In the genomic region with DNA sequence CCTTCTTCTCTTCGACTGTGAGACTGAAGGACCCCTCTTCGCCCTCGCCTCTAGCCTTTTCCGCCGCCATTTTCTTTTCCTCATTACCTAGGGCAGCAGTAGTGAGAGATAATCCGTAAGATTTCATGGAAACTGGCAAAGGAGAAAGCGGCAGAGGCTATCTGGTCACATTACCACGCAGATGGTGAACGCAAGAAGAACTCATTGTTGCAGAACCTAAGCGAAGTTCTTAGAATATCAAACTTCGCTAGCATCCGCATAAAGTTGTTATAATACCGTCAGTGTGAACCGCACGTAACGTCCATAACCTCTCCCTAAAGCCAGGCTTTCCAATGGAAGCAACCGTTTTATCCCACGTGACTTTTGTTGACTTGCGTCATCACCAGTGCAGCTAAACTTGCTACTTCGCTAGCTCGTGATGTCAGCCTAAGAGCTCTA, we compare ENCODE assay signal across 8 mouse cellular contexts. TPM values are rescaled to one million over a fixed set of nuclear protein-coding genes. Genes with fewer than 3 reads are reported as not detected.
DNase-seq lines count a peak whose midpoint lies in the region; ATAC-seq and TF ChIP-seq lines count a peak whose summit lies in the region.

A gene (minus strand): TSS at position 334 of the 438 bp plus-strand sequence.

- no peak for TF ChIP-seq POLR2A in cerebellum, adult 2 months (IDR thresholded peaks at IDR 0.05; ENCODE audit: borderline replicate concordance, insufficient read depth, low read length)
- no peak for TF ChIP-seq POLR2A in bone marrow, adult 2 months (IDR thresholded peaks at IDR 0.05; ENCODE audit: borderline replicate concordance, control insufficient read depth, low read depth, low read length)
- TF ChIP-seq POLR2A in small intestine, adult 2 months (IDR thresholded peaks at IDR 0.05; ENCODE audit: low read depth, low read length) = no peak

- no peak for TF ChIP-seq CTCF in cerebellum, adult 2 months (IDR thresholded peaks at IDR 0.05; ENCODE audit: borderline replicate concordance, insufficient read depth, low read depth, low read length)
- TF ChIP-seq CTCF in bone marrow, adult 2 months (IDR thresholded peaks at IDR 0.05; ENCODE audit: control insufficient read depth, insufficient read depth, low read length) = no peak
- no peak for TF ChIP-seq CTCF in heart, postnatal 0 days (IDR thresholded peaks at IDR 0.05; ENCODE audit: low read depth)
- TF ChIP-seq CTCF in small intestine, adult 2 months (IDR thresholded peaks at IDR 0.05; ENCODE audit: extremely low read depth, insufficient read length, insufficient replicate concordance, low read depth, low read length) = no peak

- 1% methylated on average over 21 of the region's 21 CpGs for WGBS in cerebellum, adult 2 months
- 2% methylated on average over 21 of the region's 21 CpGs for WGBS in bone marrow, adult 2 months
- 0% methylated on average over 20 of the region's 21 CpGs for WGBS in heart, postnatal 0 days
- 2% methylated on average over 21 of the region's 21 CpGs for WGBS in small intestine, adult 2 months

- intact Hi-C loops in left cerebral cortex, postnatal 4 days (cut with DNase I) = no loop called here

- no peaks in the 10 kb centered on the region for H3K4me1 ChIP-seq in cerebellum, adult 2 months (ENCODE audit: control insufficient read depth, insufficient read depth, low read length)
- H3K4me1 ChIP-seq in bone marrow, adult 2 months (ENCODE audit: control insufficient read depth, insufficient read depth, low read length) = no peaks in the 10 kb centered on the region
- no peaks in the 10 kb centered on the region for H3K4me1 ChIP-seq in erythroblast, embryonic 14.5 days (ENCODE audit: control insufficient read depth)
- no peaks in the 10 kb centered on the region for H3K4me1 ChIP-seq in heart, postnatal 0 days (ENCODE audit: control insufficient read depth, insufficient read depth)
- H3K4me1 ChIP-seq in small intestine, adult 2 months (ENCODE audit: control insufficient read depth, insufficient read depth, insufficient read length, low read length) = no peaks in the 10 kb centered on the region

- TF ChIP-seq EP300 in heart, postnatal 0 days (IDR thresholded peaks at IDR 0.05; ENCODE audit: low read depth) = no peak

- H3K4me2 ChIP-seq in heart, postnatal 0 days (ENCODE audit: low read depth, low read length) = peak within 1 kb of the TSS; percentile 46

- no peaks in the 10 kb centered on the region for H3K27me3 ChIP-seq in cerebellum, adult 2 months (ENCODE audit: control insufficient read depth, insufficient read depth, low read length)
- no peaks in the 10 kb centered on the region for H3K27me3 ChIP-seq in erythroblast, embryonic 14.5 days (ENCODE audit: control insufficient read depth)
- H3K27me3 ChIP-seq in heart, postnatal 0 days (ENCODE audit: control insufficient read depth, insufficient read depth, low read length) = no peaks in the 10 kb centered on the region
- H3K27me3 ChIP-seq in small intestine, adult 2 months (ENCODE audit: control insufficient read depth, insufficient read depth, low read length) = no peaks in the 10 kb centered on the region

- H3K9ac ChIP-seq in heart, postnatal 0 days (replicated peaks; ENCODE audit: low read depth, low read length) = peak within 1 kb of the TSS; percentile 40; the same call in 1 of the 2 replicates

- peak within 1 kb of the TSS; percentile 93 for H3K4me3 ChIP-seq in cerebellum, adult 2 months (replicated peaks; ENCODE audit: insufficient read depth, low read depth, low read length)
- peak within 1 kb of the TSS; percentile 75 for H3K4me3 ChIP-seq in bone marrow, adult 2 months (replicated peaks; ENCODE audit: control insufficient read depth, low read depth, low read length)
- peak within 1 kb of the TSS; percentile 72 for H3K4me3 ChIP-seq in erythroblast, embryonic 14.5 days (replicated peaks)
- H3K4me3 ChIP-seq in heart, postnatal 0 days (ENCODE audit: low read depth, low read length) = peak within 1 kb of the TSS; percentile 51
- peak within 1 kb of the TSS; percentile 94 for H3K4me3 ChIP-seq in small intestine, adult 2 months (ENCODE audit: low read depth, low read length)

- H3K36me3 ChIP-seq in erythroblast, embryonic 14.5 days (ENCODE audit: control insufficient read depth) = no peaks in the 10 kb centered on the region
- H3K36me3 ChIP-seq in heart, postnatal 0 days (replicated peaks; ENCODE audit: control insufficient read depth, insufficient read depth, low read length) = no peaks in the 10 kb centered on the region
- no peaks in the 10 kb centered on the region for H3K36me3 ChIP-seq in small intestine, adult 2 months (ENCODE audit: control insufficient read depth, insufficient read depth, low read length)

- no peaks in the 10 kb centered on the region for H3K9me3 ChIP-seq in erythroblast, embryonic 14.5 days (ENCODE audit: control insufficient read depth, low read length)
- H3K9me3 ChIP-seq in heart, postnatal 0 days (replicated peaks; ENCODE audit: control insufficient read depth, low read length) = no peaks in the 10 kb centered on the region

- DNase-seq in cerebellum, adult 2 months = peak in 1 of 2 experiments; percentile 86
- DNase-seq in cerebellum, adult 11 months = no peak
- DNase-seq in heart, postnatal 0 days (ENCODE audit: low spot score) = peak; percentile 68
- DNase-seq in left cerebral cortex, postnatal 4 days = peak; percentile 47
- peak; percentile 73 for DNase-seq in mesoderm, embryonic 11.5 days (ENCODE audit: low read depth, low spot score)

- peak; percentile 86 for ATAC-seq in heart, postnatal 0 days (ENCODE audit: insufficient read depth, low read depth)

- H3K27ac ChIP-seq in cerebellum, adult 2 months (ENCODE audit: insufficient read depth, low read length) = peak within 1 kb of the TSS; percentile 55; the same call in 1 of the 2 replicates
- H3K27ac ChIP-seq in bone marrow, adult 2 months (ENCODE audit: control insufficient read depth, insufficient read depth, low read depth, low read length, poor library complexity) = peak within 1 kb of the TSS; percentile 10
- peak within 1 kb of the TSS; percentile 76 for H3K27ac ChIP-seq in heart, postnatal 0 days (ENCODE audit: low read depth)
- H3K27ac ChIP-seq in small intestine, adult 2 months (ENCODE audit: insufficient read depth, low read depth, low read length) = peak within 1 kb of the TSS; percentile 93

RNA-seq across cellular contexts. Expression of the gene that starts here (rescaled TPM):
- polyA plus RNA-seq in cerebellum, adult 2 months (2012; rRNA removed) = 11.6 TPM in 1 of 2 replicates, not detected in the other
- 7.3 and 8.6 TPM in 2 replicates for polyA plus RNA-seq in bone marrow, adult 2 months (2011; ENCODE audit: insufficient read depth, insufficient read length, low replicate concordance, missing spikeins)
- polyA plus RNA-seq in erythroblast, embryonic 14.5 days (2012) = 0.01 and 0.02 TPM in 2 replicates
- total RNA-seq in heart, postnatal 0 days (2014; rRNA removed; ENCODE audit: low replicate concordance) = 11.4 and 17.1 TPM in 2 replicates
- not detected in 2 replicates for polyA plus RNA-seq in heart, postnatal 0 days (2015; fragmentation: Nextera tagmentation; extraction: Ambion mirVana)
- 10 to 100 TPM in 1 of 2 experiments, not detected in 1; 20.5 TPM for total RNA-seq in left cerebral cortex, postnatal 4 days (2021)
- polyA plus RNA-seq in small intestine, adult 2 months (2012; rRNA removed) = 1.1 TPM in 1 of 2 replicates, not detected in the other

Comparison
In these comparisons a context has a peak if more than half of its experiments do, and no peak if none do; other contexts are left out.
1. H3K27ac ChIP-seq: peak in every context shown above with its lines; median percentile 93 in small intestine, adult 2 months; 76 in heart, postnatal 0 days; 55 in cerebellum, adult 2 months; 10 in bone marrow, adult 2 months.